Comparison of ENCODE assay signal across 22 mouse cellular contexts in the genomic region with DNA sequence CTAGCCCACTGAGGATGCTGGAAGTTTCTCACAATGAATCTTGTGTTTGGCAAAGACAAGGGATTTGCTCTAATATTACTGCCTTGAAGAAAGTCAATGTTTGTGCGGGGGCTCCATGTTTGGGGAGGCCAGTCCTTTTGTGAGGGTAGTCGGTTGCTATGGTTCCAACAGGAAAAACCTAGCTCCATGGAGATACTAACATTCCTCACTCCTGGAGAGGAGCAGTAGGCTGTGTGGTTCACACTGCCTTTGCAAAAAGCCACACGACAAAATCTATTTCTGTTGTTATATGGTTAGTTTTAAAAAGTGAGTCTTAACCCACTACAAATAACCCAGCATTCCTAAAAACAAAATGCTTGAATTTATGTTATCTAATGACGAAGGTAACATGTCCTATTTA.
"Had no signal": no experiment of that assay in that cellular context is flagged by ENCODE, and none has a peak within 500 bp of the region (broad histone marks: within the 10 kb centered on the region; RNA-seq: fewer than 3 reads in every experiment).

No protein-coding gene starts in this region.

- H3K27ac ChIP-seq: limb, embryonic 10.5 days; limb, embryonic 13.5 days; liver, embryonic 12.5 days; liver, embryonic 15.5 days; lung, embryonic 15.5 days; neural tube, embryonic 12.5 days; neural tube, embryonic 15.5 days had no signal

- H3K9ac ChIP-seq: limb, embryonic 13.5 days; liver, embryonic 12.5 days; liver, embryonic 15.5 days; lung, embryonic 15.5 days; neural tube, embryonic 12.5 days; neural tube, embryonic 15.5 days had no signal

- H3K4me1 ChIP-seq: limb, embryonic 10.5 days; limb, embryonic 13.5 days; liver, embryonic 12.5 days; lung, embryonic 15.5 days; neural tube, embryonic 12.5 days; neural tube, embryonic 15.5 days had no signal

- H3K9me3 ChIP-seq: limb, embryonic 10.5 days; limb, embryonic 13.5 days; liver, embryonic 12.5 days; liver, embryonic 15.5 days; lung, embryonic 15.5 days; megakaryocyte, embryonic 14.5 days; midbrain, embryonic 10.5 days; neural tube, embryonic 12.5 days; neural tube, embryonic 15.5 days had no signal

- H3K27me3 ChIP-seq: limb, embryonic 13.5 days; liver, embryonic 12.5 days; liver, embryonic 15.5 days; lung, embryonic 15.5 days; megakaryocyte, embryonic 14.5 days; neural tube, embryonic 12.5 days; neural tube, embryonic 15.5 days had no signal

- H3K36me3 ChIP-seq: liver, embryonic 15.5 days; neural tube, embryonic 12.5 days; neural tube, embryonic 15.5 days had no signal

- DNase-seq: kidney, adult 18-20 months; kidney, adult 9 months; kidney, postnatal 14 days; kidney, postnatal 4 days; layer of hippocampus, adult 9-11 months; liver; lung, adult 18-20 months; lung, postnatal 10 days; lung, postnatal 36 days; midbrain, embryonic 14.5 days; retina, postnatal 1 day; thymus, adult 18-20 months; thymus, postnatal 36 days had no signal

- H3K4me3 ChIP-seq: limb, embryonic 10.5 days; limb, embryonic 13.5 days; liver, embryonic 12.5 days; liver, embryonic 15.5 days; lung, embryonic 15.5 days; megakaryocyte, embryonic 14.5 days; midbrain, embryonic 10.5 days; neural tube, embryonic 12.5 days; neural tube, embryonic 15.5 days had no signal

- ATAC-seq: liver, embryonic 12.5 days had no signal

- H3K4me2 ChIP-seq: limb, embryonic 13.5 days; liver, embryonic 12.5 days; liver, embryonic 15.5 days; lung, embryonic 15.5 days; neural tube, embryonic 12.5 days; neural tube, embryonic 15.5 days had no signal
